Mouse (Mus musculus) spleen, adult 2 months (tissue): ENCODE results near the gene Tcf20.

ENCODE experiments used
- CTCF ChIP-seq: fragments of 200-500 bp; IDR thresholded peaks from 2 replicates; pipeline ENCODE4 v1.5.1; 2011; ENCODE audit warnings: mild to moderate bottlenecking, inconsistent platforms; ENCODE audit not compliant: insufficient read depth, insufficient read length, insufficient replicate concordance; ENCODE audit errors: extremely low read depth
- POLR2A ChIP-seq: fragments of 200-500 bp; IDR thresholded peaks from 2 replicates; pipeline ENCODE4 v1.6.1; 2011; ENCODE audit warnings: low read depth, low read length, inconsistent platforms

GRCm38 (mm10) chr15:82792566-82792965, 195.1 kb downstream of the Tcf20 start:
- TF ChIP-seq CTCF = no peak
- TF ChIP-seq POLR2A = no peak
